Mouse (Mus musculus): ENCODE measurements around the gene Prm3. TPM values are rescaled to one million over a fixed set of nuclear protein-coding genes. Genes with fewer than 3 reads are reported as not detected.

Prm3 gene
- polyA plus RNA-seq, 1 experiment: not detected

- TF ChIP-seq CTCF (conservative IDR thresholded peaks at IDR 0.05; ENCODE audit: insufficient read depth, insufficient read length, low read depth, low read length) (no peak), POLR2A (IDR thresholded peaks at IDR 0.05; ENCODE audit: low read depth, low read length) (no peak)
- WGBS: 81% methylated on average over 9 of the region's 9 CpGs
- DNase-seq: no peak
- no peaks in the 10 kb centered on the region for H3K27me3 ChIP-seq (replicated peaks; ENCODE audit: control insufficient read depth, insufficient read depth, low read length)
- no peaks in the 10 kb centered on the region for H3K36me3 ChIP-seq (ENCODE audit: control insufficient read depth, insufficient read depth, low read length)
- no peak overlapping the region for H3K27ac ChIP-seq (ENCODE audit: insufficient read depth, low read depth, low read length)
- no peaks in the 10 kb centered on the region for H3K4me1 ChIP-seq (ENCODE audit: control insufficient read depth, insufficient read depth, low read length)
- H3K4me3 ChIP-seq (ENCODE audit: insufficient read depth, low read depth, low read length): no peak overlapping the region
Observed at GRCm38 (mm10) chr16:10781862-10782371, 8.8 kb downstream of the Prm3 start.

- Histone ChIP-seq H3K4me1 (ENCODE audit: control insufficient read depth, insufficient read depth, low read length) (no peaks in the 10 kb centered on the region), H3K36me3 (ENCODE audit: control insufficient read depth, insufficient read depth, low read length) (no peaks in the 10 kb centered on the region), H3K27ac (ENCODE audit: insufficient read depth, low read depth, low read length) (no peak overlapping the region), H3K27me3 (replicated peaks; ENCODE audit: control insufficient read depth, insufficient read depth, low read length) (no peaks in the 10 kb centered on the region), H3K4me3 (ENCODE audit: insufficient read depth, low read depth, low read length) (no peak overlapping the region)
- 86% methylated on average over 5 of the region's 5 CpGs for WGBS
- no peak for DNase-seq
- no peak for TF ChIP-seq CTCF (conservative IDR thresholded peaks at IDR 0.05; ENCODE audit: insufficient read depth, insufficient read length, low read depth, low read length)
Observed at GRCm38 (mm10) chr16:10780631-10781120, 10.0 kb downstream of the Prm3 start.

GRCm38 (mm10) chr16:10777579-10778160 lies 13.0 kb downstream of the Prm3 start:
- no peak for TF ChIP-seq CTCF (conservative IDR thresholded peaks at IDR 0.05; ENCODE audit: insufficient read depth, insufficient read length, low read depth, low read length)
- TF ChIP-seq POLR2A (IDR thresholded peaks at IDR 0.05; ENCODE audit: low read depth, low read length): no peak
- Histone ChIP-seq H3K4me1 (ENCODE audit: control insufficient read depth, insufficient read depth, low read length) (no peaks in the 10 kb centered on the region), H3K36me3 (ENCODE audit: control insufficient read depth, insufficient read depth, low read length) (no peaks in the 10 kb centered on the region), H3K4me3 (ENCODE audit: insufficient read depth, low read depth, low read length) (no peak overlapping the region), H3K27ac (ENCODE audit: insufficient read depth, low read depth, low read length) (no peak overlapping the region), H3K27me3 (replicated peaks; ENCODE audit: control insufficient read depth, insufficient read depth, low read length) (no peaks in the 10 kb centered on the region)
- no peak for DNase-seq
- WGBS: 84% methylated on average over 5 of the region's 5 CpGs

- Histone ChIP-seq H3K36me3 (ENCODE audit: control insufficient read depth, insufficient read depth, low read length) (no peaks in the 10 kb centered on the region), H3K27ac (ENCODE audit: insufficient read depth, low read depth, low read length) (no peak overlapping the region), H3K4me3 (ENCODE audit: insufficient read depth, low read depth, low read length) (no peak overlapping the region), H3K27me3 (replicated peaks; ENCODE audit: control insufficient read depth, insufficient read depth, low read length) (no peaks in the 10 kb centered on the region), H3K4me1 (ENCODE audit: control insufficient read depth, insufficient read depth, low read length) (no peaks in the 10 kb centered on the region)
- no peak for TF ChIP-seq POLR2A (IDR thresholded peaks at IDR 0.05; ENCODE audit: low read depth, low read length)
- TF ChIP-seq CTCF (conservative IDR thresholded peaks at IDR 0.05; ENCODE audit: insufficient read depth, insufficient read length, low read depth, low read length): no peak
- 44% methylated on average over 7 of the region's 7 CpGs for WGBS
- no peak for DNase-seq
Observed at GRCm38 (mm10) chr16:10776322-10776721, 14.4 kb downstream of the Prm3 start.

- H3K27me3 ChIP-seq (replicated peaks; ENCODE audit: control insufficient read depth, insufficient read depth, low read length): no peaks in the 10 kb centered on the region
- H3K36me3 ChIP-seq (ENCODE audit: control insufficient read depth, insufficient read depth, low read length): no peaks in the 10 kb centered on the region
- no peak overlapping the region for H3K4me3 ChIP-seq (ENCODE audit: insufficient read depth, low read depth, low read length)
- DNase-seq: no peak
- TF ChIP-seq CTCF (conservative IDR thresholded peaks at IDR 0.05; ENCODE audit: insufficient read depth, insufficient read length, low read depth, low read length): no peak
- TF ChIP-seq POLR2A (IDR thresholded peaks at IDR 0.05; ENCODE audit: low read depth, low read length): no peak
- H3K4me1 ChIP-seq (ENCODE audit: control insufficient read depth, insufficient read depth, low read length): no peaks in the 10 kb centered on the region
- 77% methylated on average over 4 of the region's 4 CpGs for WGBS
- no peak overlapping the region for H3K27ac ChIP-seq (ENCODE audit: insufficient read depth, low read depth, low read length)
Observed at GRCm38 (mm10) chr16:10774726-10775125, 16.0 kb downstream of the Prm3 start.

GRCm38 (mm10) chr16:10773543-10773942 lies 17.2 kb downstream of the Prm3 start:
- Histone ChIP-seq H3K27me3 (replicated peaks; ENCODE audit: control insufficient read depth, insufficient read depth, low read length) (no peaks in the 10 kb centered on the region), H3K36me3 (ENCODE audit: control insufficient read depth, insufficient read depth, low read length) (no peaks in the 10 kb centered on the region), H3K4me3 (ENCODE audit: insufficient read depth, low read depth, low read length) (no peak overlapping the region), H3K27ac (ENCODE audit: insufficient read depth, low read depth, low read length) (no peak overlapping the region), H3K4me1 (ENCODE audit: control insufficient read depth, insufficient read depth, low read length) (no peaks in the 10 kb centered on the region)
- no peak for DNase-seq
- WGBS: 95% methylated on average over 8 of the region's 8 CpGs
- no peak for TF ChIP-seq CTCF (conservative IDR thresholded peaks at IDR 0.05; ENCODE audit: insufficient read depth, insufficient read length, low read depth, low read length)
- no peak for TF ChIP-seq POLR2A (IDR thresholded peaks at IDR 0.05; ENCODE audit: low read depth, low read length)

GRCm38 (mm10) chr16:10771769-10772510 lies 18.8 kb downstream of the Prm3 start:
- H3K4me3 ChIP-seq (ENCODE audit: insufficient read depth, low read depth, low read length): no peak overlapping the region
- no peaks in the 10 kb centered on the region for H3K36me3 ChIP-seq (ENCODE audit: control insufficient read depth, insufficient read depth, low read length)
- H3K27me3 ChIP-seq (replicated peaks; ENCODE audit: control insufficient read depth, insufficient read depth, low read length): no peaks in the 10 kb centered on the region
- H3K4me1 ChIP-seq (ENCODE audit: control insufficient read depth, insufficient read depth, low read length): no peaks in the 10 kb centered on the region
- no peak for DNase-seq
- WGBS: 86% methylated on average over 19 of the region's 19 CpGs
- TF ChIP-seq POLR2A (IDR thresholded peaks at IDR 0.05; ENCODE audit: low read depth, low read length): no peak
- TF ChIP-seq CTCF (conservative IDR thresholded peaks at IDR 0.05; ENCODE audit: insufficient read depth, insufficient read length, low read depth, low read length): no peak
- H3K27ac ChIP-seq (ENCODE audit: insufficient read depth, low read depth, low read length): no peak overlapping the region

Measured in kidney, adult 2 months (tissue).